Mouse (Mus musculus): ENCODE data around the gene C1rl.
"Not testable (repeated sequence)": the region's sequence is repeated elsewhere in the genome, so short reads cannot be mapped to it uniquely, and the experiment has no call there.

DNA sequence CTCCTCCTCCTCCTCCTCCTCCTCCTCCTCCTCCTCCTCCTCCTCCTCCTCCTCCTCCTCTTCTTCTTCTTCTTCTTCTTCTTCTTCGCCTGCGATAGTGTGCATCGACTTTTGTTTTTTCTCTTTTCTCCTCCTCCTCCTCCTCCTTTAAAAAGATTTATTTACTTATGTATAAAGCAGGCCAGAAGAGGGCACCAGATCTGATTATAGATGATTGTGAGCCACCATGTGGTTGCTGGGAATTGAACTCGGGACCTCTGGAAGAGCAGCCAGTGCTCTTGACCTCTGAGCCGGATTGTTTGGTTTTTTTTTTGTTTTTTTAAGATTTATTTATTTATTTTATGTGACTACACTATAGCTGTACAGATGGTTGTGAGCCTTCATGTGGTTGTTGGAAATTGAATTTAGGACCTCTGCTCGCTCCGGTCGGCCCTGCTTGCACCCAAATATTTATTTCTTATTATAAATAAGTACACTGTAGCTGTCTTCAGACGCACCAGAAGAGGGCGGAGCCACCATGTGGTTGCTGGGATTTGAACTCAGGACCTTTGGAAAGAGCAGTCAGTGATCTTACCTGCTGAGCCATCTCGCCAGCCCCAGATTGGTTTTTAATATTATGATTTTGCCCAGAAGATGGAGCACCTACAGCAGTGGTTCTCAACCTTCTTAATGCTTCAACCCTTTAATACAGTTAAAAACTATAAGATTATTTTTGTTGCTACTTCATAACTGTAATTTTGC lies 17.4 kb upstream of the C1rl start:
- TF ChIP-seq CTCF (IDR thresholded peaks at IDR 0.05; ENCODE audit: low read depth, low read length); POLR2A (IDR thresholded peaks at IDR 0.05; ENCODE audit: extremely low read depth, insufficient read depth, low read length): not testable (repeated sequence)
